Comparison of ENCODE assay signal across 9 mouse cellular contexts in genomic region chr3:40371411-40371810, GRCm38 (mm10).
"Had no signal": no experiment of that assay in that cellular context is flagged by ENCODE, and none has a peak within 500 bp of the region (broad histone marks: within the 10 kb centered on the region; RNA-seq: fewer than 3 reads in every experiment).

No protein-coding gene starts in this region.

- H3K36me3 ChIP-seq: limb, embryonic 12.5 days had no signal

- H3K9ac ChIP-seq: limb, embryonic 12.5 days; liver, embryonic 14.5 days had no signal

- H3K27ac ChIP-seq: limb, embryonic 12.5 days; liver, embryonic 14.5 days had no signal

- H3K4me1 ChIP-seq: limb, embryonic 12.5 days had no signal

- H3K4me3 ChIP-seq: limb, embryonic 12.5 days had no signal

- H3K4me2 ChIP-seq: limb, embryonic 12.5 days had no signal

- H3K9me3 ChIP-seq: limb, embryonic 12.5 days had no signal

- DNase-seq: kidney, adult 2 months; kidney, postnatal 36 days; layer of hippocampus, adult 9-11 months; lung, adult 18-20 months; right cerebral cortex, postnatal 14 days; thymus, postnatal 36 days had no signal

- H3K27me3 ChIP-seq: limb, embryonic 12.5 days had no signal

- ATAC-seq: intestine, embryonic 16.5 days had no signal
